Mouse (Mus musculus) neutrophil, adult 5-6 weeks (primary cell): ENCODE data around the gene Ipo8. TPM values are rescaled to one million over a fixed set of nuclear protein-coding genes. Genes with fewer than 3 reads are reported as not detected.

ENCODE experiments used
- ATAC-seq: fragments of 151-379, 151-347 bp; 2 replicates; pipeline ENCODE4 v1.8.0; 2017; ENCODE audit warnings: mild to moderate bottlenecking, moderate TSS enrichment; ENCODE audit not compliant: insufficient number of reproducible peaks, poor library complexity, low FRiP score, severe bottlenecking; ENCODE audit errors: extremely low read depth
- total RNA-seq: library from RNA; stranded (forward); fragments of 200-1000 nt; gene quantifications from 2 replicates; pipeline ENCODE4 v1.2.3, GENCODE M21; 2017

Gene Ipo8
- total RNA-seq, 1 experiment from 2014 or later = 46.0 TPM

GRCm38 (mm10) chr6:148767228-148767627 is 64.0 kb downstream of the Ipo8 start:
- no peak for ATAC-seq

GRCm38 (mm10) chr6:148761967-148762712 is 69.1 kb downstream of the Ipo8 start:
- no peak for ATAC-seq

- ATAC-seq = no peak
Measured at GRCm38 (mm10) chr6:148761475-148761874, 69.8 kb downstream of the Ipo8 start.

- no peak for ATAC-seq
Measured at GRCm38 (mm10) chr6:148756535-148756934, 74.7 kb downstream of the Ipo8 start.

GRCm38 (mm10) chr6:148751400-148751799 is 79.9 kb downstream of the Ipo8 start:
- no peak for ATAC-seq

GRCm38 (mm10) chr6:148750183-148750582 is 81.1 kb downstream of the Ipo8 start:
- ATAC-seq = no peak

- ATAC-seq = no peak
Measured at GRCm38 (mm10) chr6:148740521-148741226, 90.6 kb downstream of the Ipo8 start.

GRCm38 (mm10) chr6:148736390-148736789 is 94.9 kb downstream of the Ipo8 start:
- peak; percentile 61; the same call in 1 of the 2 replicates for ATAC-seq

- no peak for ATAC-seq
Measured at GRCm38 (mm10) chr6:148734012-148734411, 97.3 kb downstream of the Ipo8 start.

- ATAC-seq = no peak
Measured at GRCm38 (mm10) chr6:148732920-148733319, 98.3 kb downstream of the Ipo8 start.

GRCm38 (mm10) chr6:148728571-148728970 is 102.7 kb downstream of the Ipo8 start:
- no peak for ATAC-seq

GRCm38 (mm10) chr6:148727871-148728524 is 103.3 kb downstream of the Ipo8 start:
- no peak for ATAC-seq

GRCm38 (mm10) chr6:148724453-148724852 is 106.8 kb downstream of the Ipo8 start:
- ATAC-seq = no peak

Other genes with a start within 250 kb of the Ipo8 start
- 11.4 and 15.0 TPM in 2 replicates for gene Caprin2, start 64.8 kb upstream of the Ipo8 start, total RNA-seq
- 44.3 and 45.3 TPM in 2 replicates for gene Sinhcaf, start 115.0 kb upstream of the Ipo8 start, total RNA-seq